Mouse (Mus musculus) C2C12 (cell line): Measurements from ENCODE around the gene Mtm1.

Experiments used
- CTCF ChIP-seq: IDR thresholded peaks from one replicate; pipeline ENCODE4 v1.5.1; 2011; ENCODE audit not compliant: control insufficient read depth, insufficient read depth, insufficient read length
- MAX ChIP-seq: IDR thresholded peaks from one replicate; pipeline ENCODE4 v1.6.1; 2011; ENCODE audit warnings: mild to moderate bottlenecking, control low read depth
- USF1 ChIP-seq: IDR thresholded peaks from one replicate; pipeline ENCODE4 v1.6.1; 2011; ENCODE audit warnings: low read depth, mild to moderate bottlenecking, control low read depth, moderate library complexity

- TF ChIP-seq MAX = no peak
- no peak for TF ChIP-seq CTCF
- no peak for TF ChIP-seq USF1
Observed at GRCm38 (mm10) chrX:71364062-71364461, 153.5 kb downstream of the Mtm1 start.
